Mouse (Mus musculus): ENCODE results near the gene Hadhb. TPM values are rescaled to one million over a fixed set of nuclear protein-coding genes. Genes with fewer than 3 reads are reported as not detected.

Gene Hadhb
- polyA plus RNA-seq, 1 experiment from 2014 or later, result 88.9 TPM

GRCm38 (mm10) chr5:30230901-30231300 lies 75.9 kb downstream of the Hadhb start:
- no peaks in the 10 kb centered on the region for H3K27me3 ChIP-seq
- H3K9me3 ChIP-seq, result no peaks in the 10 kb centered on the region
- WGBS, result 81% methylated on average over 4 of the region's 4 CpGs
- H3K36me3 ChIP-seq (replicated peaks), result no peaks in the 10 kb centered on the region
- H3K4me1 ChIP-seq, result peaks cover 28% of the 10 kb centered on the region
- no peak overlapping the region for H3K9ac ChIP-seq
- H3K27ac ChIP-seq, result no peak overlapping the region
- no peak for ATAC-seq (ENCODE audit: low FRiP score)
- no peak overlapping the region for H3K4me2 ChIP-seq
- no peak overlapping the region for H3K4me3 ChIP-seq (replicated peaks)

GRCm38 (mm10) chr5:30231891-30232270 lies 76.8 kb downstream of the Hadhb start:
- H3K27me3 ChIP-seq, result no peaks in the 10 kb centered on the region
- no peak for ATAC-seq (ENCODE audit: low FRiP score)
- H3K4me1 ChIP-seq, result peaks cover 28% of the 10 kb centered on the region
- H3K9me3 ChIP-seq, result no peaks in the 10 kb centered on the region
- peak overlapping the region; percentile 85 for H3K4me3 ChIP-seq (replicated peaks)
- H3K36me3 ChIP-seq (replicated peaks), result no peaks in the 10 kb centered on the region
- H3K27ac ChIP-seq, result peak overlapping the region; percentile 94
- 40% methylated on average over 16 of the region's 16 CpGs for WGBS
- H3K4me2 ChIP-seq, result peak overlapping the region; percentile 85
- peak overlapping the region; percentile 69 for H3K9ac ChIP-seq

GRCm38 (mm10) chr5:30232271-30232971 lies 77.4 kb downstream of the Hadhb start, which contains the start of gene Selenoi:
Selenoi (plus strand) TSS chr5:30232581.
- Histone ChIP-seq H3K9me3 (no peaks in the 10 kb centered on the region), H3K27ac (peak within 1 kb of the TSS; percentile 94), H3K27me3 (no peaks in the 10 kb centered on the region), H3K4me3 (replicated peaks) (peak within 1 kb of the TSS; percentile 85), H3K4me1 (peaks cover 28% of the 10 kb centered on the region), H3K9ac (peak within 1 kb of the TSS; percentile 86), H3K4me2 (peak within 1 kb of the TSS; percentile 85), H3K36me3 (replicated peaks) (no peaks in the 10 kb centered on the region)
- WGBS, result 10% methylated on average over 71 of the region's 71 CpGs
- ATAC-seq (ENCODE audit: low FRiP score), result peak; percentile 100

- H3K4me2 ChIP-seq, result peak overlapping the region; percentile 85
- no peaks in the 10 kb centered on the region for H3K36me3 ChIP-seq (replicated peaks)
- H3K4me1 ChIP-seq, result peaks cover 28% of the 10 kb centered on the region
- no peaks in the 10 kb centered on the region for H3K27me3 ChIP-seq
- H3K4me3 ChIP-seq (replicated peaks), result peak overlapping the region; percentile 85
- H3K9me3 ChIP-seq, result no peaks in the 10 kb centered on the region
- WGBS, result 5% methylated on average over 15 of the region's 15 CpGs
- no peak for ATAC-seq (ENCODE audit: low FRiP score)
- peak overlapping the region; percentile 86 for H3K9ac ChIP-seq
- peak overlapping the region; percentile 94 for H3K27ac ChIP-seq
These were observed 78.0 kb downstream of the Hadhb start for GRCm38 (mm10) chr5:30233042-30233441.

- H3K9me3 ChIP-seq, result no peaks in the 10 kb centered on the region
- H3K27ac ChIP-seq, result no peak overlapping the region
- 74% methylated on average over 8 of the region's 8 CpGs for WGBS
- peaks cover 28% of the 10 kb centered on the region for H3K4me1 ChIP-seq
- no peaks in the 10 kb centered on the region for H3K36me3 ChIP-seq (replicated peaks)
- no peak for ATAC-seq (ENCODE audit: low FRiP score)
- peak overlapping the region; percentile 85 for H3K4me2 ChIP-seq
- H3K27me3 ChIP-seq, result no peaks in the 10 kb centered on the region
- H3K9ac ChIP-seq, result peak overlapping the region; percentile 86; the same call in 1 of the 2 replicates
- H3K4me3 ChIP-seq (replicated peaks), result peak overlapping the region; percentile 85
These were observed 78.9 kb downstream of the Hadhb start for GRCm38 (mm10) chr5:30233979-30234378.

MicroRNA genes within 50 kb of the gene (microRNA counts, 519-probe panel; counts per million panel counts)
- microRNA mmu-miR-1960, result 4,065 counts per million, percentile 47 among the panel's probes with 10 or more counts

Small RNAs within 50 kb of the gene (microRNA-seq; reads per million reads assigned to microRNA genes)
- 0.73 reads per million for gene Mir1960

Other genes with a start within 250 kb of the Hadhb start
- 0.13 TPM in 1 of 2 replicates, not detected in the other for gene Il6, start 142.1 kb upstream of the Hadhb start, polyA plus RNA-seq (2016; fragmentation: Nextera tagmentation; extraction: Ambion mirVana)
- gene Tyms, start 81.6 kb upstream of the Hadhb start, polyA plus RNA-seq (2016; fragmentation: Nextera tagmentation; extraction: Ambion mirVana), result 237 and 241 TPM in 2 replicates
- gene Garem2, start 50.1 kb upstream of the Hadhb start, polyA plus RNA-seq (2016; fragmentation: Nextera tagmentation; extraction: Ambion mirVana), result 22.5 and 24.7 TPM in 2 replicates
- 8.0 and 8.3 TPM in 2 replicates for gene 3110082J24Rik, start 49.2 kb upstream of the Hadhb start, polyA plus RNA-seq (2016; fragmentation: Nextera tagmentation; extraction: Ambion mirVana)
- gene Hadha, start 86 bp upstream of the Hadhb start, polyA plus RNA-seq (2016; fragmentation: Nextera tagmentation; extraction: Ambion mirVana), result 86.8 and 94.8 TPM in 2 replicates
- gene Adgrf3, start 50.5 kb downstream of the Hadhb start, polyA plus RNA-seq (2016; fragmentation: Nextera tagmentation; extraction: Ambion mirVana), result not detected in 2 replicates
- 24.8 and 25.5 TPM in 2 replicates for gene Selenoi, start 77.3 kb downstream of the Hadhb start, polyA plus RNA-seq (2016; fragmentation: Nextera tagmentation; extraction: Ambion mirVana)
- 1.5 and 1.6 TPM in 2 replicates for gene Drc1, start 126.1 kb downstream of the Hadhb start, polyA plus RNA-seq (2016; fragmentation: Nextera tagmentation; extraction: Ambion mirVana)